Mouse (Mus musculus) CH12.LX (cell line): ENCODE data around the gene Mtx1. TPM values are rescaled to one million over a fixed set of nuclear protein-coding genes. Genes with fewer than 3 reads are reported as not detected.
A peak's percentile ranks its signal among the peaks of the same experiment; 100 is the strongest.

ENCODE experiments used
- DNase-seq: peaks from one replicate; pipeline ENCODE4 v3.0.0-alpha.2; 2013; ENCODE audit errors: extremely low read depth
- H3K27ac ChIP-seq: 2 replicates; pipeline ENCODE4 v1.5.1; 2012; ENCODE audit warnings: low read depth, mild to moderate bottlenecking, control low read depth, moderate library complexity; ENCODE audit not compliant: insufficient read depth
- H3K27me3 ChIP-seq: replicated peaks from 2 replicates; pipeline ENCODE3; 2012; ENCODE audit warnings: inconsistent platforms
- H3K36me3 ChIP-seq, 2 experiments: replicated peaks in 1 of 2; 2 replicates each; pipeline versions ENCODE3 to v1.6.1; 2012; ENCODE audit warnings: inconsistent platforms in 1 of 2, low read length in 1 of 2, mild to moderate bottlenecking in 1 of 2, mixed read lengths in 1 of 2, moderate library complexity in 1 of 2; ENCODE audit not compliant: control insufficient read depth in 1 of 2, insufficient read depth in 1 of 2
- H3K4me1 ChIP-seq, 2 experiments: 2 replicates each; pipeline ENCODE4 v1.6.1; 2012; ENCODE audit warnings: inconsistent platforms in 1 of 2, moderate library complexity in 1 of 2; ENCODE audit not compliant: insufficient read depth in 2 of 2, control insufficient read depth in 1 of 2
- H3K4me2 ChIP-seq: 2 replicates; pipeline ENCODE4 v1.6.1; 2012; ENCODE audit warnings: low read depth, mild to moderate bottlenecking, control low read depth; ENCODE audit not compliant: poor library complexity, insufficient read depth, severe bottlenecking
- H3K4me3 ChIP-seq, 3 experiments: fragments of 150-350 bp in 1 of 3; sonication (generic) in 1 of 3; replicated peaks in 1 of 3; 2 replicates each; pipeline versions ENCODE3 to v1.5.1; 2011 to 2012; ENCODE audit warnings: low read depth in 2 of 3, low read length in 2 of 3, mild to moderate bottlenecking in 2 of 3, moderate library complexity in 2 of 3, control low read depth in 1 of 3, improper control_type of control experiment in 1 of 3, inconsistent platforms in 1 of 3, mixed read lengths in 1 of 3; ENCODE audit not compliant: poor library complexity in 1 of 3
- H3K79me2 ChIP-seq: replicated peaks from 2 replicates; pipeline ENCODE4 v1.6.1; 2012; ENCODE audit warnings: mild to moderate bottlenecking, moderate library complexity; ENCODE audit not compliant: control insufficient read depth, poor library complexity, insufficient read depth, severe bottlenecking; ENCODE audit errors: extremely low read depth
- H3K9ac ChIP-seq: 2 replicates; pipeline ENCODE4 v1.6.1; 2012; ENCODE audit warnings: low read depth, mild to moderate bottlenecking, control low read depth, moderate library complexity; ENCODE audit not compliant: insufficient read depth
- H3K9me3 ChIP-seq: replicated peaks from 2 replicates; pipeline ENCODE3; 2012; ENCODE audit warnings: low read length, inconsistent platforms, mixed read lengths
- CTCF ChIP-seq, 2 experiments: IDR thresholded peaks in 1 of 2; conservative IDR thresholded peaks in 1 of 2; 2 replicates each; pipeline ENCODE4 v1.5.1; 2011 to 2012; ENCODE audit warnings: low read depth in 2 of 2, low read length in 2 of 2, improper control_type of control experiment in 1 of 2, inconsistent platforms in 1 of 2, mild to moderate bottlenecking in 1 of 2, moderate library complexity in 1 of 2
- E2F4 ChIP-seq: IDR thresholded peaks from 2 replicates; pipeline ENCODE4 v1.6.1; 2011; ENCODE audit warnings: low read depth, low read length, improper control_type of control experiment; ENCODE audit not compliant: insufficient replicate concordance
- ELF1 ChIP-seq: IDR thresholded peaks from 2 replicates; pipeline ENCODE4 v1.6.1; 2014; ENCODE audit warnings: low read depth, mild to moderate bottlenecking, inconsistent platforms, low read length, improper control_type of control experiment
- EP300 ChIP-seq: IDR thresholded peaks from 2 replicates; pipeline ENCODE4 v1.6.1; 2011; ENCODE audit warnings: low read length, improper control_type of control experiment
- GABPA ChIP-seq: IDR thresholded peaks from 2 replicates; pipeline ENCODE4 v1.6.1; 2012; ENCODE audit warnings: low read depth, low read length, improper control_type of control experiment, inconsistent platforms; ENCODE audit not compliant: insufficient replicate concordance
- JUN ChIP-seq: IDR thresholded peaks from 2 replicates; pipeline ENCODE4 v1.6.1; 2011; ENCODE audit warnings: low read depth, mild to moderate bottlenecking, low read length, improper control_type of control experiment, moderate library complexity; ENCODE audit not compliant: insufficient read depth
- MAFK ChIP-seq: IDR thresholded peaks from 2 replicates; pipeline ENCODE4 v1.6.1; 2011; ENCODE audit warnings: low read length, improper control_type of control experiment; ENCODE audit not compliant: insufficient replicate concordance
- MAX ChIP-seq: IDR thresholded peaks from 2 replicates; pipeline ENCODE4 v1.6.1; 2011; ENCODE audit warnings: low read length, improper control_type of control experiment
- MAZ ChIP-seq: IDR thresholded peaks from 2 replicates; pipeline ENCODE4 v1.6.1; 2012; ENCODE audit warnings: low read depth, mild to moderate bottlenecking, inconsistent platforms, low read length, improper control_type of control experiment, moderate library complexity
- MEF2A ChIP-seq: IDR thresholded peaks from 2 replicates; pipeline ENCODE4 v1.6.1; 2014; ENCODE audit warnings: low read depth, mild to moderate bottlenecking, inconsistent platforms, low read length, improper control_type of control experiment, borderline replicate concordance
- MXI1 ChIP-seq: IDR thresholded peaks from 2 replicates; pipeline ENCODE4 v1.6.1; 2011; ENCODE audit warnings: mild to moderate bottlenecking, low read depth, low read length, improper control_type of control experiment
- NELFE ChIP-seq: IDR thresholded peaks from 2 replicates; pipeline ENCODE4 v1.6.1; 2011; ENCODE audit warnings: low read depth, low read length, improper control_type of control experiment
- NRF1 ChIP-seq: IDR thresholded peaks from 2 replicates; pipeline ENCODE4 v1.6.1; 2014; ENCODE audit warnings: low read depth, mild to moderate bottlenecking, inconsistent platforms, low read length, improper control_type of control experiment, moderate library complexity
- RCOR1 ChIP-seq: conservative IDR thresholded peaks from 2 replicates; pipeline ENCODE4 v1.6.1; 2012; ENCODE audit warnings: low read depth, mild to moderate bottlenecking, inconsistent platforms, low read length, improper control_type of control experiment
- SMC3 ChIP-seq: IDR thresholded peaks from 2 replicates; pipeline ENCODE4 v1.6.1; 2011; ENCODE audit warnings: low read depth, low read length, improper control_type of control experiment
- TCF12 ChIP-seq: IDR thresholded peaks from 2 replicates; pipeline ENCODE4 v1.6.1; 2014; ENCODE audit warnings: low read depth, mild to moderate bottlenecking, inconsistent platforms, low read length, improper control_type of control experiment
- USF1 ChIP-seq: IDR thresholded peaks from 2 replicates; pipeline ENCODE4 v1.6.1; 2014; ENCODE audit warnings: low read depth, mild to moderate bottlenecking, inconsistent platforms, low read length, improper control_type of control experiment
- USF2 ChIP-seq: conservative IDR thresholded peaks from 2 replicates; pipeline ENCODE4 v1.6.1; 2011; ENCODE audit warnings: low read depth, low read length, improper control_type of control experiment
- ZC3H11A ChIP-seq: IDR thresholded peaks from 2 replicates; pipeline ENCODE4 v1.6.1; 2012; ENCODE audit warnings: low read depth, mild to moderate bottlenecking, inconsistent platforms, low read length, improper control_type of control experiment
- ZKSCAN1 ChIP-seq: IDR thresholded peaks from 2 replicates; pipeline ENCODE4 v1.6.1; 2012; ENCODE audit warnings: low read depth, inconsistent platforms, low read length, improper control_type of control experiment, borderline replicate concordance
- ZMIZ1 ChIP-seq: IDR thresholded peaks from 2 replicates; pipeline ENCODE4 v1.6.1; 2012; ENCODE audit warnings: low read depth, mild to moderate bottlenecking, inconsistent platforms, low read length, improper control_type of control experiment
- ZNF384 ChIP-seq: IDR thresholded peaks from 2 replicates; pipeline ENCODE4 v1.6.1; 2012; ENCODE audit warnings: low read depth, low read length, improper control_type of control experiment, inconsistent platforms
- dilution Hi-C: fragments of 300-500 bp; cut with MboI; formaldehyde crosslinking; loops from 2 replicates; pipeline ENCODE4 v1.14.3; 2020; ENCODE audit warnings: low sequenced_read_pairs; ENCODE audit not compliant: extremely low pct_unique_long_range_greater_than_20kb, extremely low pct_ligation_motif_present
- in situ Hi-C: fragments of 300-500 bp; cut with MboI; formaldehyde crosslinking; loops from 3 replicates; pipeline ENCODE4 v1.14.3; 2019; ENCODE audit warnings: low sequenced_read_pairs, low pct_ligation_motif_present, low pct_unique_long_range_greater_than_20kb, mixed read lengths
- polyA plus RNA-seq: library from polyadenylated mRNA; unstranded; fragments of >175 nt; gene quantifications from 2 replicates; pipeline ENCODE4 v1.2.1, GENCODE M21; 2012; ENCODE audit warnings: low read depth; ENCODE audit not compliant: insufficient read length
- total RNA-seq, 2 experiments: library from RNA; depleted of rRNA; stranded (reverse); fragments of 300-350 nt in 1 of 2; fragments of >200 nt in 1 of 2; gene quantifications; 2 replicates each; pipeline ENCODE4 v1.2.3; 2012 to 2014

Gene Mtx1
- total and polyA plus RNA-seq, 3 experiments, result 162 to 299 (median 205) TPM

DNA sequence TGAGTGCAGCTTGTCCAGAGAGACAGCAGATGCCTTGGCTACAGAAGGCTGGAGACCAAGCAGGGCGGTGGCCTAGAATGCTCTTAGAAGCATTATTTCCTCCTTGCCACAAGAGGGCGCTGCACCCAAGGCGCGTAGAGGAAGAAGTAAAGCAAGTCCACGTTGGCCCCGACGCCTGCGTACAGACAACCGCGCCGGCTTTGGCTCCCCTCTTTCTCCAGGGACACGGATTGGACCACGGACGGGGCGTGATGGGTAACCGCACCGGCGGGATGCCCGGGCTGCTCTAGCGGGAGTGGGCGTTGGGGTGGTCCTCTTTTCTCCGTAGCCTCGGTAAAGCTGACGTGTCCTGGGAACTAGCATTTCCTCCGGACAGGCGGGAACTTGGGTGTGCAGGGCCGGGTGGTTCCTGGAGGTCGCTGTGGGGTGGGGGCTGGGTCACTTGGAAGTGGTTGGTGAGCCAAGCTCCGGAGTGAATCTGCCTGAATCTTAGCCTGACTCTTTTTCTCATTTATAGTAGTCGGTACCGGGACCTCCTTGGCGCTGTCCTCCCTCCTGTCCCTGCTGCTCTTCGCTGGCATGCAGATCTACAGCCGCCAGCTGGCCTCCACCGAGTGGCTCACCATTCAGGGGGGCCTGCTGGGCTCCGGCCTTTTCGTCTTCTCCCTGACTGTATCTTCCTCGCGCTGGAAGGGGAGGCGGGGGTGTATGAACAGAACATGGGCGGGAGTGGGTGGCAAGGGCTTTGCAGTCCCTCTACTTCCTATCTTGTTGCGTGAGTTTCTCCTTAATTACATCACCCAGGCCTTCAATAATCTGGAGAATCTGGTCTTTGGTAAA lies 19.6 kb upstream of the Mtx1 start, which contains the start of gene Trim46 (continued):
- TF ChIP-seq ZMIZ1 (peak; percentile 64; the same call in 1 of the 2 replicates), ELF1 (peak; percentile 81), EP300 (no peak), JUN (no peak), TCF12 (peak; percentile 77), USF1 (no peak), ZNF384 (no peak), RCOR1 (no peak), CTCF (conservative IDR thresholded peaks at IDR 0.05 in 1 of 2, IDR thresholded peaks at IDR 0.05 in 1 of 2; ENCODE audit: low read depth in 2 of 2, low read length in 2 of 2) (peak; percentile 78 to 92), MAX (no peak; the same call in 1 of the 2 replicates), NELFE (peak; percentile 79)

DNA sequence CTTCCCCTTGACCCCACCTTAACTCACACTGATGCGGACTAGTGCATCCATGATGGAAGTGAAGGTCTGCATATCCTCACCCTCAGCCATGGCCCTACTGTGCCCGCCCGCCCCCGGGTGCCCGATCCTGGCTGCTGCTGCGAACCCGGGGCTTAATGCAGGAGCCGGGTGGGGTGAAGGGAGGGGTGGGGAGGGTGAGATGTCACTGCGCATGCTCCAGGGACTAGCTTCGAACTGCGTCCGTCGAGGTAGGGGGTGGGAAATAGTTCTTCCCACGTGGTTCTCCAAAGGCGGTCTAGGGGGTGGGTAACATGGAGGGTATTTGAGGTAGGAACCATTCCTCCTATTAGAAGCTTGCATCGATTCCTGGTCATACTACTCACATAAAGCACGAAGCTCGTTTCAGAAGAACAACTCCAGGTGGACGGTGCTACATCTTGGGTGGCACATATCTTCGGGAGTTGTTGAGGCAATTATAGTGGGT lies 18.8 kb upstream of the Mtx1 start, which contains the start of gene Krtcap2:
Krtcap2 (plus strand) TSS at position 279 of the 484 bp plus-strand sequence.
- Histone ChIP-seq H3K9ac (peak within 1 kb of the TSS; percentile 90), H3K36me3 (peaks cover 22 to 41% of the 10 kb centered on the region in 2 experiments), H3K27me3 (no peaks in the 10 kb centered on the region), H3K9me3 (no peaks in the 10 kb centered on the region), H3K27ac (peak within 1 kb of the TSS; percentile 48), H3K79me2 (peaks cover 17% of the 10 kb centered on the region), H3K4me2 (peak within 1 kb of the TSS; percentile 87), H3K4me1 (peaks cover 6 to 64% of the 10 kb centered on the region in 2 experiments), H3K4me3 (peak within 1 kb of the TSS; percentile 75 to 84 (median 80))
- in situ Hi-C loops, result loop anchor here (5.0 kb wide), 1 partner anchor 52 kb away; no protein-coding TSS in a partner anchor
- dilution Hi-C loops, result no loop called here
- TF ChIP-seq SMC3, result no peak
- peak; percentile 95 for TF ChIP-seq MAX
- TF ChIP-seq MAFK, result no peak
- peak; percentile 37; the same call in 1 of the 2 replicates for TF ChIP-seq USF1
- peak; percentile 20; the same call in 1 of the 2 replicates for TF ChIP-seq MEF2A
- TF ChIP-seq MAZ, result peak; percentile 75
- TF ChIP-seq MXI1, result peak; percentile 79
- no peak for TF ChIP-seq ZNF384
- TF ChIP-seq ZC3H11A, result no peak
- TF ChIP-seq CTCF (conservative IDR thresholded peaks at IDR 0.05 in 1 of 2, IDR thresholded peaks at IDR 0.05 in 1 of 2; ENCODE audit: low read depth in 2 of 2, low read length in 2 of 2), result no peak
- TF ChIP-seq USF2, result peak; percentile 49; the same call in 1 of the 2 replicates
- TF ChIP-seq NRF1, result peak; percentile 90
- TF ChIP-seq NELFE, result no peak
- no peak for TF ChIP-seq ZKSCAN1
- no peak for TF ChIP-seq GABPA
- no peak for TF ChIP-seq E2F4
- no peak for TF ChIP-seq RCOR1
- peak; percentile 60 for DNase-seq
